Mouse (Mus musculus) small intestine, adult 2 months (tissue): ENCODE measurements around the gene Plekhg2.

Experiments
- CTCF ChIP-seq: fragments of 200-500 bp; IDR thresholded peaks from 2 replicates; pipeline ENCODE4 v1.5.1; 2012; ENCODE audit warnings: low read depth, mild to moderate bottlenecking, control low read depth, inconsistent platforms, low read length, moderate library complexity, mixed read lengths; ENCODE audit not compliant: insufficient replicate concordance, insufficient read length; ENCODE audit errors: extremely low read depth
- POLR2A ChIP-seq: fragments of 200-500 bp; IDR thresholded peaks from 2 replicates; pipeline ENCODE4 v1.6.1; 2012; ENCODE audit warnings: low read depth, mild to moderate bottlenecking, control low read depth, inconsistent platforms, low read length, moderate library complexity

DNA sequence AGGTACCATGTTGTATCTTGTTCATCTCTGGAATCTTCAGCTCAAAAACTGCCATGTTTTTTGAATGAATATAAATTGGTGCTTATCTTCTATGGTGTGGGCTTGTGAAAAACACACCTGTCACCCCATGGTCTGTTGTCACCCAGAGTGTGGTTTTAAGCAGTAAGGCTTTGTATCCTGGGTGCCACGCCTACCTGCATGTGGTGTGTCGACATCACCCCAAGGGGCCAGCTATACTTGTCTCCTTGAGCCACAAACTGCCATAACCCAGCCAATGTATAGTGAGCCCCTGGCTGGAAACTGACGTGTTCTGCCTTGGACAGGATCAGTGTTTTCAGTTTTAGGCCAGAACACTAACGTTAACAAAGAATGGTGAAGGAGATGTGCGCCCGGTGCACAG is 11.8 kb upstream of the Plekhg2 start:
- no peak for TF ChIP-seq CTCF
- no peak for TF ChIP-seq POLR2A
